Mouse (Mus musculus): ENCODE results near the gene Thegl.

- TF ChIP-seq TAL1 (conservative IDR thresholded peaks at IDR 0.05; ENCODE audit: low read depth, low read length) (no peak), CTCF (IDR thresholded peaks at IDR 0.05; ENCODE audit: low read depth, low read length) (no peak), POLR2AphosphoS5 (IDR thresholded peaks at IDR 0.05; ENCODE audit: insufficient replicate concordance, low read depth, low read length) (no peak), GATA1 (IDR thresholded peaks at IDR 0.05; ENCODE audit: borderline replicate concordance, low read length) (no peak), GATA2 (IDR thresholded peaks at IDR 0.05; ENCODE audit: borderline replicate concordance, low read depth, low read length) (no peak)
Measured at GRCm38 (mm10) chr5:77087122-77087521, 71.3 kb downstream of the Thegl start.

Measured in G1E (cell line).